Mouse (Mus musculus) neural tube, embryonic 14.5 days (tissue): Measurements from ENCODE around the gene 4930539E08Rik. TPM values are rescaled to one million over a fixed set of nuclear protein-coding genes. Genes with fewer than 3 reads are reported as not detected.
A peak's percentile ranks its signal among the peaks of the same experiment; 100 is the strongest.

ENCODE experiments used
- ATAC-seq: fragments of 200-750 bp; cut with Nextera tagmentation; 2 replicates; pipeline ENCODE4 v1.8.0; 2017; ENCODE audit warnings: low read depth, mild to moderate bottlenecking, moderate TSS enrichment, moderate library complexity
- H3K27ac ChIP-seq: fragments of 300-500 bp; sonication (generic); 2 replicates; pipeline ENCODE4 v1.5.1; 2014; ENCODE audit warnings: low read depth, mild to moderate bottlenecking, control low read depth, low read length, moderate library complexity, mixed read lengths
- H3K27me3 ChIP-seq: fragments of 300-500 bp; sonication (generic); 2 replicates; pipeline ENCODE4 v1.6.1; 2014; ENCODE audit warnings: low read length; ENCODE audit not compliant: control insufficient read depth, insufficient read depth
- H3K36me3 ChIP-seq: fragments of 300-500 bp; sonication (generic); 2 replicates; pipeline ENCODE4 v1.6.1; 2014; ENCODE audit warnings: low read length, mixed read lengths; ENCODE audit not compliant: control insufficient read depth, insufficient read depth
- H3K4me1 ChIP-seq: fragments of 300-500 bp; sonication (generic); 2 replicates; pipeline ENCODE4 v1.6.1; 2014; ENCODE audit warnings: low read length; ENCODE audit not compliant: control insufficient read depth, insufficient read depth
- H3K4me2 ChIP-seq: fragments of 300-500 bp; sonication (generic); 2 replicates; pipeline ENCODE4 v1.6.1; 2014; ENCODE audit warnings: mild to moderate bottlenecking, low read depth, low read length, control low read depth
- H3K4me3 ChIP-seq: fragments of 300-500 bp; sonication (generic); 2 replicates; pipeline ENCODE4 v1.5.1; 2014; ENCODE audit warnings: low read depth, low read length, control low read depth, mixed read lengths
- H3K9ac ChIP-seq: fragments of 300-500 bp; sonication (generic); replicated peaks from 2 replicates; pipeline ENCODE4 v1.6.1; 2014; ENCODE audit warnings: low read depth, mild to moderate bottlenecking, control low read depth, low read length, mixed read lengths
- H3K9me3 ChIP-seq: fragments of 300-500 bp; sonication (generic); 2 replicates; pipeline ENCODE4 v1.6.1; 2016; ENCODE audit warnings: low read length; ENCODE audit not compliant: control insufficient read depth
- WGBS: fragments of 180-500 bp; shearing (Covaris S2); extraction: QIAGEN DNeasy Blood & Tissue Kit; methylation state at CpG from one replicate; pipeline ENCODE4 v1.1.7; 2014; 5-methylcytosine and 5-hydroxymethylcytosine counted together
- polyA plus RNA-seq: library from polyadenylated mRNA; unstranded; fragments of >200 nt; fragmentation: Nextera tagmentation; extraction: Ambion mirVana; gene quantifications from 2 replicates; pipeline ENCODE4 v1.2.1, GENCODE M21; 2014

Gene 4930539E08Rik
- polyA plus RNA-seq, 1 experiment from 2014 or later: 0.42 TPM

GRCm38 (mm10) chr17:28874825-28875224 is 40.3 kb downstream of the 4930539E08Rik start:
- no peaks in the 10 kb centered on the region for H3K27me3 ChIP-seq
- no peak overlapping the region for H3K4me3 ChIP-seq
- peaks cover 8% of the 10 kb centered on the region for H3K4me1 ChIP-seq
- H3K36me3 ChIP-seq: no peaks in the 10 kb centered on the region
- WGBS: 73% methylated on average over 7 of the region's 7 CpGs
- no peak overlapping the region for H3K4me2 ChIP-seq
- no peak for ATAC-seq
- H3K9me3 ChIP-seq: no peaks in the 10 kb centered on the region
- no peak overlapping the region for H3K9ac ChIP-seq
- no peak overlapping the region for H3K27ac ChIP-seq

- H3K36me3 ChIP-seq: no peaks in the 10 kb centered on the region
- WGBS: 89% methylated on average over 4 of the region's 4 CpGs
- peaks cover 11% of the 10 kb centered on the region for H3K4me1 ChIP-seq
- no peaks in the 10 kb centered on the region for H3K27me3 ChIP-seq
- ATAC-seq: no peak
- H3K4me2 ChIP-seq: no peak overlapping the region
- H3K9ac ChIP-seq: no peak overlapping the region
- H3K27ac ChIP-seq: no peak overlapping the region
- no peaks in the 10 kb centered on the region for H3K9me3 ChIP-seq
- H3K4me3 ChIP-seq: no peak overlapping the region
Observed at GRCm38 (mm10) chr17:28874216-28874615, 40.9 kb downstream of the 4930539E08Rik start.

DNA sequence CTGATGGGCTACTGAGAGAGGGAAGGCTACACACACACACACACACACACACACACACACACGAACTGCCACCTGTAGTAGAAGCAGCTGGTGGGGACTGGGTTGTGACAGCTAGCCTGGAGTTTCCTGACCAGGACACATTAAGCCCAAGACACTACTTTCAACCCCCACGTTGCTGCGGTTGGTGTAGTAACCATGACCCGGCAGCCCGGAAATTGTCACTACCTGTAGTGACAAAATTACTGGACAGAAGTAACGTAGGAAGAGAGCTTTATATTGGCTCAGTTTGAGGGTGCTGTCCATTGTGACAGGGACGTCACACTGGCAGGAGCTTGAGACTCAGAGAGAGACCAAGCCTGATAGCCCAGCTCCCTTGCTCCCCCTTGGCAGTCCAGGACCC is 42.8 kb downstream of the 4930539E08Rik start:
- Histone ChIP-seq H3K4me3 (no peak overlapping the region), H3K9me3 (no peaks in the 10 kb centered on the region), H3K27me3 (no peaks in the 10 kb centered on the region), H3K4me1 (peaks cover 11% of the 10 kb centered on the region), H3K27ac (no peak overlapping the region), H3K9ac (no peak overlapping the region), H3K36me3 (no peaks in the 10 kb centered on the region), H3K4me2 (no peak overlapping the region)
- 93% methylated on average over 7 of the region's 7 CpGs for WGBS
- ATAC-seq: no peak

DNA sequence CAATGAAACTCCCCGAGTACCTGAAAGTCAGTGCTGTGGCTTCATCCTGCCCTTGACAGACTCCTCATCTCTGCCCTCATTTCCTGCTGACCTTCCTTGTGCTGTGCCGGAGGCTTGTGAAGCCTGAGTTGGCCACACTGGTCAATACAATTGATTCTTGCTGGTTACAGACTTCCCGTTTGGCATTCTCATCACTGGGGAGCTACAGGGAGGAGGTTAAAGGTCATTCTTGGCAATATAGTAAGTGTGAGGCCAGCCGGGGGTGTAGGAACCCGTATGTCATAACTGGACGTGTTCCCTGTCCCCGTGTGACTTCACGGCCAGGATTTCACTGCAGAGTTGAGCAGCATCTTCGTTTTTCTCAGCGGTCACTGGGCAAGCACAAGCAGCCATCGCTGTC is 43.3 kb downstream of the 4930539E08Rik start:
- no peaks in the 10 kb centered on the region for H3K36me3 ChIP-seq
- H3K4me1 ChIP-seq: peaks cover 11% of the 10 kb centered on the region
- H3K4me3 ChIP-seq: no peak overlapping the region
- H3K27me3 ChIP-seq: no peaks in the 10 kb centered on the region
- no peaks in the 10 kb centered on the region for H3K9me3 ChIP-seq
- 74% methylated on average over 11 of the region's 11 CpGs for WGBS
- H3K9ac ChIP-seq: no peak overlapping the region
- no peak for ATAC-seq
- no peak overlapping the region for H3K4me2 ChIP-seq
- no peak overlapping the region for H3K27ac ChIP-seq

DNA sequence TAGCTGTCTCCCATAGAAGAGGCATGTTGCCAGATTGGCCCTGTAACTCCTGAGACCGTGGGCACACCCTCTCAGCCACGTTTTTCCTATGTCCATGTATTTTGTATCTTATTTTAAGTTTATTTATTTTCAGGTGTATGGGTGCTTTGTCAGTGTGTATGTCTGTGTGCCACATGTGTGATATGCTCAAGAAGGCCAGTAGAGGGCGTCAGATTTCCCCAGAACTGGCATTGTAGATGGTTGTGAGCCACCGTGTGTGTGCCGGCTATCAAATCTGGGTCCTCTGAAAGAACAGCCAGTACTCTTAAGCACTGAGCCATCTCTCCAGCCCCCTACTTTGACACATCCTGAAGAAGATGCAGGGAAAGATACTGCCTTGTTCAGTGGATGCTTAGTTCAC is 44.7 kb downstream of the 4930539E08Rik start:
- no peaks in the 10 kb centered on the region for H3K27me3 ChIP-seq

GRCm38 (mm10) chr17:28869412-28870110 is 45.6 kb downstream of the 4930539E08Rik start:
- H3K9me3 ChIP-seq: no peaks in the 10 kb centered on the region
- 47% methylated on average over 9 of the region's 9 CpGs for WGBS
- H3K4me2 ChIP-seq: no peak overlapping the region
- no peak overlapping the region for H3K9ac ChIP-seq
- H3K36me3 ChIP-seq: no peaks in the 10 kb centered on the region
- peak overlapping the region; percentile 71 for H3K27ac ChIP-seq
- ATAC-seq: peak; percentile 96
- H3K4me1 ChIP-seq: peaks cover 11% of the 10 kb centered on the region
- H3K4me3 ChIP-seq: no peak overlapping the region
- no peaks in the 10 kb centered on the region for H3K27me3 ChIP-seq

More for the DNA sequence above, 44.7 kb downstream of the 4930539E08Rik start:
- H3K9me3 ChIP-seq: no peaks in the 10 kb centered on the region
- 71% methylated on average over 5 of the region's 5 CpGs for WGBS
- no peak overlapping the region for H3K9ac ChIP-seq
- H3K27ac ChIP-seq: peak overlapping the region; percentile 71
- no peak for ATAC-seq
- peaks cover 11% of the 10 kb centered on the region for H3K4me1 ChIP-seq
- H3K4me2 ChIP-seq: no peak overlapping the region
- no peaks in the 10 kb centered on the region for H3K36me3 ChIP-seq
- H3K4me3 ChIP-seq: no peak overlapping the region

GRCm38 (mm10) chr17:28867381-28867780 is 47.7 kb downstream of the 4930539E08Rik start:
- Histone ChIP-seq H3K4me1 (peaks cover 11% of the 10 kb centered on the region), H3K9ac (no peak overlapping the region), H3K4me2 (no peak overlapping the region), H3K27me3 (no peaks in the 10 kb centered on the region), H3K4me3 (no peak overlapping the region), H3K36me3 (no peaks in the 10 kb centered on the region), H3K27ac (no peak overlapping the region), H3K9me3 (no peaks in the 10 kb centered on the region)
- WGBS: 97% methylated on average over 4 of the region's 4 CpGs
- ATAC-seq: no peak

DNA sequence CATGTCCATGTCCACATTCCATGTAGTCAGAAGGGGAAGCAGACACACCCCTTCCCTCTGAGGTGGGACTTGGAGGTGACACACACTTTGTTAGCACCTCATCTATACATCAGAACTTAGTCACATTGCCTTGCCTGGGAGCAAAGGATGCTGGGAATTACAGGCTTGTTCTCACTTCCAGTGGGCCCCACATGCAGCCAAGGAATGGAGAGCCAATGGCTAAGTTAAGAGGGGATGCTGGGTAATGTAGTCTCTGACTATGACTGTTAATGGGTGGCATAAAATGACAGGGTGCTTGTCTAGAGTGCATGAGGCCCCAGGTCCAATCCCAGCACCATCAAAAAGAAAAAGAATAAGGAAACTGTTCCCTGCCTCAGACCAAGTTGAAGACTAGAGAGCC is 48.2 kb downstream of the 4930539E08Rik start:
- no peaks in the 10 kb centered on the region for H3K36me3 ChIP-seq
- no peak overlapping the region for H3K4me3 ChIP-seq
- H3K9me3 ChIP-seq: no peaks in the 10 kb centered on the region
- H3K27me3 ChIP-seq: no peaks in the 10 kb centered on the region
- no peak overlapping the region for H3K9ac ChIP-seq
- H3K4me2 ChIP-seq: no peak overlapping the region
- H3K4me1 ChIP-seq: peaks cover 11% of the 10 kb centered on the region
- no peak for ATAC-seq
- H3K27ac ChIP-seq: no peak overlapping the region

- Histone ChIP-seq H3K4me1 (no peaks in the 10 kb centered on the region), H3K4me2 (no peak overlapping the region), H3K27me3 (no peaks in the 10 kb centered on the region), H3K36me3 (no peaks in the 10 kb centered on the region), H3K9ac (no peak overlapping the region), H3K27ac (no peak overlapping the region), H3K9me3 (no peaks in the 10 kb centered on the region), H3K4me3 (no peak overlapping the region)
- no peak for ATAC-seq
- 82% methylated on average over 6 of the region's 6 CpGs for WGBS
Observed at GRCm38 (mm10) chr17:28864464-28864863, 50.7 kb downstream of the 4930539E08Rik start.
